10 mouse cellular contexts compared by ENCODE assay signal in the genomic region with DNA sequence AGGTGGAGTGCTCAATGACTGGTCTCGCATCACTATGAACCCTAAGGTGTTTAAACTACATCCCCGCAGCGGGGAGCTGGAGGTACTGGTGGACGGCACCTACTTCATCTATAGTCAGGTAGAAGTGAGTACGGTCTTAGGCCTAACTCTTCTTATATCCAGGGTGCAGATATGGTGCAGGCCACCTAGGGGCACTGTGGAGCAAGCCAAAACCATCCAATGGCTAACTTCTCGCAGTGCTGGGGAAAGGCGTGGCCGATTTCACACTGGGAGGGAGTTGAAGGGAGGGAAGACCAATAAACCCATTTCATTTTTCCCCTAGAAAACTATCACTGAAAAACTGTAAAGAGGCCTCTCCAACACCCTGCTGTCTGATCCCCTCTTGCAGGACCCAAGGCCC. TPM values are rescaled to one million over a fixed set of nuclear protein-coding genes. Genes with fewer than 3 reads are reported as not detected.
DNase-seq lines count a peak whose midpoint lies in the region; ATAC-seq and TF ChIP-seq lines count a peak whose summit lies in the region.
"Had no signal": no experiment of that assay in that cellular context is flagged by ENCODE, and none has a peak within 500 bp of the region (broad histone marks: within the 10 kb centered on the region; RNA-seq: fewer than 3 reads in every experiment).

No protein-coding gene starts in this region.

- H3K27me3 ChIP-seq in Patski, result peaks cover 9% of the 10 kb centered on the region

- POLR2A ChIA-PET in Patski (lab: Charles Lee), result no interaction called here

- CTCF ChIA-PET in Patski (lab: Charles Lee), result no interaction called here

- TF ChIP-seq CTCF in Patski (IDR thresholded peaks at IDR 0.05), result peak; percentile 55

- ATAC-seq in Patski, result peak; percentile 41
- peak; percentile 90 for ATAC-seq in common myeloid progenitor, adult 5-6 weeks (replicated peaks; ENCODE audit: low read depth, poor library complexity, severe bottlenecking)
- ATAC-seq in erythroid progenitor cell, adult 5-6 weeks (replicated peaks; ENCODE audit: low FRiP score, poor library complexity, severe bottlenecking), result no peak

- in situ Hi-C loops in Patski (cut with MboI; ENCODE audit: low pct_unique_long_range_greater_than_20kb), result loop anchor here (10.0 kb wide), 1 partner anchor 80 kb away; no protein-coding TSS in a partner anchor

- DNase-seq in kidney, postnatal 14 days, result peak; percentile 0
- DNase-seq in kidney, adult 11 months, result no peak
- no peak for DNase-seq in Patski (ENCODE audit: low read depth, low spot score)
- peak; percentile 3 for DNase-seq in lung, postnatal 14 days
- no peak for DNase-seq in cerebellum, adult 11 months
- DNase-seq: cerebellum, adult 9-10 months had no signal

RNA-seq across cellular contexts. Expression of a gene that starts 33.8 kb away (rescaled TPM):
- not detected for polyA plus RNA-seq in Patski (2021)
- total RNA-seq in common myeloid progenitor, adult 5-6 weeks (2017), result not detected in 2 replicates
- not detected in 2 replicates for total RNA-seq in erythroid progenitor cell, adult 5-6 weeks (2015; ENCODE audit: low replicate concordance)
- not detected in 2 replicates for total RNA-seq in erythroid progenitor cell, adult 5-6 weeks (2017; ENCODE audit: low replicate concordance)
- polyA plus RNA-seq: heart, embryonic 16.5 days; liver, embryonic 16.5 days had no signal

RNA-seq across cellular contexts. Expression of a gene that starts 47.5 kb away (rescaled TPM):
- not detected for polyA plus RNA-seq in Patski (2021)
- 0.82 TPM in 1 of 2 replicates, not detected in the other for total RNA-seq in common myeloid progenitor, adult 5-6 weeks (2017)
- not detected in 2 replicates for total RNA-seq in erythroid progenitor cell, adult 5-6 weeks (2015; ENCODE audit: low replicate concordance)
- total RNA-seq in erythroid progenitor cell, adult 5-6 weeks (2017; ENCODE audit: low replicate concordance), result not detected in 2 replicates

Comparison
In these comparisons a context has a peak if more than half of its experiments do, and no peak if none do; other contexts are left out.
1. DNase-seq: peak in kidney, postnatal 14 days (single experiment) and lung, postnatal 14 days (single experiment); none in kidney, adult 11 months (single experiment), Patski (single experiment) and cerebellum, adult 11 months (single experiment).